Mouse (Mus musculus): ENCODE results near the gene Ppm1l.

Gene Ppm1l

GRCm38 (mm10) chr3:69490981-69491681 lies 174.5 kb downstream of the Ppm1l start:
- in situ Hi-C loops (cut with MboI): no loop called here

GRCm38 (mm10) chr3:69494233-69495010 lies 177.8 kb downstream of the Ppm1l start:
- in situ Hi-C loops (cut with MboI): no loop called here

- in situ Hi-C loops (cut with MboI): no loop called here
These were observed 180.5 kb downstream of the Ppm1l start for GRCm38 (mm10) chr3:69497178-69497577.

GRCm38 (mm10) chr3:69502009-69502408 lies 185.3 kb downstream of the Ppm1l start:
- in situ Hi-C loops (cut with MboI): no loop called here

GRCm38 (mm10) chr3:69502527-69502926 lies 185.9 kb downstream of the Ppm1l start:
- in situ Hi-C loops (cut with MboI): no loop called here

GRCm38 (mm10) chr3:69505090-69505489 lies 188.4 kb downstream of the Ppm1l start:
- in situ Hi-C loops (cut with MboI): no loop called here

- in situ Hi-C loops (cut with MboI): no loop called here
These were observed 189.7 kb downstream of the Ppm1l start for GRCm38 (mm10) chr3:69506352-69506751.

GRCm38 (mm10) chr3:69509411-69509952 lies 192.8 kb downstream of the Ppm1l start:
- in situ Hi-C loops (cut with MboI): no loop called here

GRCm38 (mm10) chr3:69511881-69512280 lies 195.2 kb downstream of the Ppm1l start:
- in situ Hi-C loops (cut with MboI): no loop called here

GRCm38 (mm10) chr3:69512402-69512801 lies 195.7 kb downstream of the Ppm1l start:
- in situ Hi-C loops (cut with MboI): no loop called here

- in situ Hi-C loops (cut with MboI): no loop called here
These were observed 199.2 kb downstream of the Ppm1l start for GRCm38 (mm10) chr3:69515730-69516350.

GRCm38 (mm10) chr3:69519188-69519587 lies 202.5 kb downstream of the Ppm1l start:
- in situ Hi-C loops (cut with MboI): no loop called here

- in situ Hi-C loops (cut with MboI): no loop called here
These were observed 203.3 kb downstream of the Ppm1l start for GRCm38 (mm10) chr3:69519789-69520558.

GRCm38 (mm10) chr3:69522270-69522669 lies 205.6 kb downstream of the Ppm1l start:
- in situ Hi-C loops (cut with MboI): no loop called here

GRCm38 (mm10) chr3:69524356-69525071 lies 207.9 kb downstream of the Ppm1l start:
- in situ Hi-C loops (cut with MboI): no loop called here

- in situ Hi-C loops (cut with MboI): no loop called here
These were observed 208.4 kb downstream of the Ppm1l start for GRCm38 (mm10) chr3:69525072-69525529.

- in situ Hi-C loops (cut with MboI): no loop called here
These were observed 210.7 kb downstream of the Ppm1l start for GRCm38 (mm10) chr3:69527384-69527783.

GRCm38 (mm10) chr3:69529576-69529975 lies 212.9 kb downstream of the Ppm1l start:
- in situ Hi-C loops (cut with MboI): no loop called here

- in situ Hi-C loops (cut with MboI): no loop called here
These were observed 214.8 kb downstream of the Ppm1l start for GRCm38 (mm10) chr3:69531511-69531910.

GRCm38 (mm10) chr3:69532687-69533086 lies 216.0 kb downstream of the Ppm1l start:
- in situ Hi-C loops (cut with MboI): no loop called here

GRCm38 (mm10) chr3:69535486-69535885 lies 218.8 kb downstream of the Ppm1l start:
- in situ Hi-C loops (cut with MboI): no loop called here
